Mouse (Mus musculus): Measurements from ENCODE around the gene Sirt7. TPM values are rescaled to one million over a fixed set of nuclear protein-coding genes. Genes with fewer than 3 reads are reported as not detected.

The Sirt7 gene
- total RNA-seq (2012; rRNA removed) (75.2 and 87.1 TPM in 2 replicates), total RNA-seq (2014; rRNA removed) (71.7 and 74.4 TPM in 2 replicates), polyA plus RNA-seq (2012; ENCODE audit: insufficient read length, low read depth) (84.4 and 91.3 TPM in 2 replicates)

DNA sequence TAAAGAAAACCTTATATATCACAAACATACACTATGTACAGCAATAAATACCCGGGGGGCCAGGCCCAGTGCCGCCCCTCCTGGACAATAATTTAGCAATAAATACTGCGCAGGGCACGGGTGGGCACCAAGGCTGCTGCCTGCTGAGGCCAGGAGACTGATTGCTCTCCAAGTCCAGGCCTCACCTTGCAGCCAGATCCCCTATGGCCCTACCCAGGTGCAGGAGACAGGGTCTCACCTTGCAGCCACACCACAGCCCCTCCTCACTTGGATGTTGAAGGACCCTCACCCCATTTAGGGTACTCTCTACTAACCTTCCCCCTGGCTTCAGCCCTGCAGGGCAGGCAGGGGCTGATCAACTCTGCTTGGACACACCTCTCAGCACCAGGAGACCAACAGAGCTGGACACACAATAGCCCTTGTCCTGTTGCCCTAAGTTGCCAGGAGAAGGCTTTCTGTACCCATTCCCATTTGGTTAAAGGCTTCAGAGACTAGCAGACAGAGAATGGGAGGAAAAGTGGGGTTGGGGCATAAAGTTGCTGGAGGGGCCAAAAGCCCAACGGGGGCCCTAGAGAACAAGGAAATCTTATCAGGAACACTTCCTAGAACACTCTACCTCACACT lies at the start of gene Sirt7:
Gene Sirt7, minus strand, starts transcription at position 89 of the 624 bp plus-strand sequence.
- Histone ChIP-seq H3K79me2 (replicated peaks; ENCODE audit: control insufficient read depth, extremely low read depth, insufficient read depth, poor library complexity, severe bottlenecking) (peaks cover 37% of the 10 kb centered on the region), H3K4me2 (ENCODE audit: insufficient read depth, low read depth, poor library complexity, severe bottlenecking) (peak within 1 kb of the TSS; percentile 86), H3K4me3 (replicated peaks in 1 of 3; ENCODE audit: low read depth in 2 of 3, low read length in 2 of 3, poor library complexity in 1 of 3) (peak within 1 kb of the TSS; percentile 82 to 100 (median 100)), H3K27me3 (replicated peaks) (no peaks in the 10 kb centered on the region), H3K9ac (ENCODE audit: insufficient read depth, low read depth) (peak within 1 kb of the TSS; percentile 93), H3K36me3 (replicated peaks in 1 of 2; ENCODE audit: control insufficient read depth in 1 of 2, insufficient read depth in 1 of 2, low read length in 1 of 2) (peaks cover 52 to 71% of the 10 kb centered on the region in 2 experiments), H3K27ac (ENCODE audit: insufficient read depth, low read depth) (peak within 1 kb of the TSS; percentile 83), H3K4me1 (ENCODE audit: control insufficient read depth in 1 of 2, insufficient read depth in 2 of 2) (peaks cover 36 to 63% of the 10 kb centered on the region in 2 experiments), H3K9me3 (replicated peaks; ENCODE audit: low read length) (no peaks in the 10 kb centered on the region)
- DNase-seq (ENCODE audit: extremely low read depth): no peak
- TF ChIP-seq JUND (conservative IDR thresholded peaks at IDR 0.05; ENCODE audit: low read depth, low read length) (no peak), MAFK (IDR thresholded peaks at IDR 0.05; ENCODE audit: insufficient replicate concordance, low read length) (no peak), CHD2 (IDR thresholded peaks at IDR 0.05; ENCODE audit: low read length) (no peak), POLR2AphosphoS2 (IDR thresholded peaks at IDR 0.05; ENCODE audit: low read depth, low read length) (no peak), ZMIZ1 (IDR thresholded peaks at IDR 0.05; ENCODE audit: low read depth, low read length) (no peak), NRF1 (IDR thresholded peaks at IDR 0.05; ENCODE audit: low read depth, low read length) (no peak), MAZ (IDR thresholded peaks at IDR 0.05; ENCODE audit: low read depth, low read length) (no peak), ZC3H11A (IDR thresholded peaks at IDR 0.05; ENCODE audit: low read depth, low read length) (no peak), HCFC1 (IDR thresholded peaks at IDR 0.05; ENCODE audit: low read depth, low read length) (no peak), BHLHE40 (IDR thresholded peaks at IDR 0.05; ENCODE audit: low read depth, low read length) (no peak), TBP (conservative IDR thresholded peaks at IDR 0.05; ENCODE audit: low read depth, low read length) (no peak), MAX (IDR thresholded peaks at IDR 0.05; ENCODE audit: low read length) (no peak), UBTF (IDR thresholded peaks at IDR 0.05; ENCODE audit: low read depth, low read length) (no peak), POLR2A (IDR thresholded peaks at IDR 0.05; ENCODE audit: low read depth, low read length) (no peak), MEF2A (IDR thresholded peaks at IDR 0.05; ENCODE audit: borderline replicate concordance, low read depth, low read length) (no peak), GABPA (IDR thresholded peaks at IDR 0.05; ENCODE audit: insufficient replicate concordance, low read depth, low read length) (no peak), ELF1 (IDR thresholded peaks at IDR 0.05; ENCODE audit: low read depth, low read length) (no peak), USF2 (conservative IDR thresholded peaks at IDR 0.05; ENCODE audit: low read depth, low read length) (no peak), IRF4 (IDR thresholded peaks at IDR 0.05; ENCODE audit: low read depth, low read length) (no peak)
- dilution Hi-C loops (cut with MboI; ENCODE audit: extremely low pct_ligation_motif_present, extremely low pct_unique_long_range_greater_than_20kb, low sequenced_read_pairs) (no loop called here), in situ Hi-C loops (cut with MboI; ENCODE audit: low pct_ligation_motif_present, low pct_unique_long_range_greater_than_20kb, low sequenced_read_pairs) (loop anchor here (10.0 kb wide), 1 partner anchor 60 kb away; no protein-coding TSS in a partner anchor)

DNA sequence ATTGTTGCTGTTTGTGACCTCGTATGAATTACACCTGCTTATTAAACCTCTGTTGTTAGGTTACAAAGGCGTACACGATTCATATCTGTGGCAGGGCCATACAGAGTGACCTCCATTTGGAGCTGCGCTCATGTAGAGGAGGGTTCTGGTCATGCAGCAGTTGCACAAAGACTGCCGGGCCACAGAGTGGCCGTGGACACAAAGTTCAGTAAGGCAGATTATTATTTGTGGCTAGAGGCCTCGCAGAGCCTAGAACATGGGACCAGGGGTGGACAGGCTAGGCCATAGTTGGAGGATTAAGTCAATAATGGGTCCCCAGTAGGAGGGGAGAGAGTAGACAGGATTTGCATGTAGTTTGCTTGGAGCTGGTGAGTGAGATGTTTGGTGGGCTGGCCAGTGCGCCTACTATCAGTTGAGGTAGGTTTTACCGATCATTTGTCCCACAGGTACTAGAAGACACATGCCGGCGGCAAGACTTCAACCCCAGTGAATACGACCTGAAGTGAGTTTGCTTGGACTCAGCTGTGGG lies 48.6 kb upstream of the Sirt7 start:
- Histone ChIP-seq H3K36me3 (replicated peaks in 1 of 2; ENCODE audit: control insufficient read depth in 1 of 2, insufficient read depth in 1 of 2, low read length in 1 of 2) (peaks cover 18 to 33% of the 10 kb centered on the region in 2 experiments), H3K27ac (ENCODE audit: insufficient read depth, low read depth) (peak overlapping the region; percentile 75), H3K9ac (ENCODE audit: insufficient read depth, low read depth) (peak overlapping the region; percentile 89), H3K79me2 (replicated peaks; ENCODE audit: control insufficient read depth, extremely low read depth, insufficient read depth, poor library complexity, severe bottlenecking) (peaks cover 4% of the 10 kb centered on the region; the same call in 1 of the 2 replicates), H3K4me2 (ENCODE audit: insufficient read depth, low read depth, poor library complexity, severe bottlenecking) (peak overlapping the region; percentile 70), H3K27me3 (replicated peaks) (no peaks in the 10 kb centered on the region), H3K9me3 (replicated peaks; ENCODE audit: low read length) (no peaks in the 10 kb centered on the region), H3K4me3 (replicated peaks in 1 of 3; ENCODE audit: low read depth in 2 of 3, low read length in 2 of 3, poor library complexity in 1 of 3) (peak overlapping the region; percentile 61 to 85 (median 71)), H3K4me1 (ENCODE audit: control insufficient read depth in 1 of 2, insufficient read depth in 2 of 2) (peaks cover 2 to 43% of the 10 kb centered on the region in 2 experiments; a peak in 2 of 4 replicates)
- in situ Hi-C loops (cut with MboI; ENCODE audit: low pct_ligation_motif_present, low pct_unique_long_range_greater_than_20kb, low sequenced_read_pairs) (no loop called here), dilution Hi-C loops (cut with MboI; ENCODE audit: extremely low pct_ligation_motif_present, extremely low pct_unique_long_range_greater_than_20kb, low sequenced_read_pairs) (no loop called here)
- TF ChIP-seq CTCF (conservative IDR thresholded peaks at IDR 0.05 in 1 of 2, IDR thresholded peaks at IDR 0.05 in 1 of 2; ENCODE audit: low read depth in 2 of 2, low read length in 2 of 2) (no peak), NRF1 (IDR thresholded peaks at IDR 0.05; ENCODE audit: low read depth, low read length) (no peak), UBTF (IDR thresholded peaks at IDR 0.05; ENCODE audit: low read depth, low read length) (peak; percentile 8; the same call in 1 of the 2 replicates), MEF2A (IDR thresholded peaks at IDR 0.05; ENCODE audit: borderline replicate concordance, low read depth, low read length) (0 out of 2 replicates have a peak, but pooled peaks have one; percentile 34), EP300 (IDR thresholded peaks at IDR 0.05; ENCODE audit: low read length) (0 out of 2 replicates have a peak, but pooled peaks have one; percentile 18), BHLHE40 (IDR thresholded peaks at IDR 0.05; ENCODE audit: low read depth, low read length) (peak; percentile 8; the same call in 1 of the 2 replicates), TCF12 (IDR thresholded peaks at IDR 0.05; ENCODE audit: low read depth, low read length) (peak; percentile 20; the same call in 1 of the 2 replicates), TBP (conservative IDR thresholded peaks at IDR 0.05; ENCODE audit: low read depth, low read length) (peak; percentile 64; the same call in 1 of the 2 replicates), CHD1 (IDR thresholded peaks at IDR 0.05; ENCODE audit: low read depth, low read length) (0 out of 2 replicates have a peak, but pooled peaks have one; percentile 40), NELFE (IDR thresholded peaks at IDR 0.05; ENCODE audit: low read depth, low read length) (peak; percentile 8; the same call in 1 of the 2 replicates), MAZ (IDR thresholded peaks at IDR 0.05; ENCODE audit: low read depth, low read length) (0 out of 2 replicates have a peak, but pooled peaks have one; percentile 2), MAX (IDR thresholded peaks at IDR 0.05; ENCODE audit: low read length) (peak; percentile 62), IRF4 (IDR thresholded peaks at IDR 0.05; ENCODE audit: low read depth, low read length) (no peak), MAFK (IDR thresholded peaks at IDR 0.05; ENCODE audit: insufficient replicate concordance, low read length) (peak; percentile 81; the same call in 1 of the 2 replicates), USF1 (IDR thresholded peaks at IDR 0.05; ENCODE audit: low read depth, low read length) (no peak)
- DNase-seq (ENCODE audit: extremely low read depth): peak; percentile 62

Data from CH12.LX (cell line).